Mouse (Mus musculus): ENCODE measurements at regions not wholly inside any gene's neighbourhood (a gene's known extent, or its start where the extent isn't known, plus 50 kb on each side); places are given as distances from the start of the nearest gene placed in this dataset.

DNA sequence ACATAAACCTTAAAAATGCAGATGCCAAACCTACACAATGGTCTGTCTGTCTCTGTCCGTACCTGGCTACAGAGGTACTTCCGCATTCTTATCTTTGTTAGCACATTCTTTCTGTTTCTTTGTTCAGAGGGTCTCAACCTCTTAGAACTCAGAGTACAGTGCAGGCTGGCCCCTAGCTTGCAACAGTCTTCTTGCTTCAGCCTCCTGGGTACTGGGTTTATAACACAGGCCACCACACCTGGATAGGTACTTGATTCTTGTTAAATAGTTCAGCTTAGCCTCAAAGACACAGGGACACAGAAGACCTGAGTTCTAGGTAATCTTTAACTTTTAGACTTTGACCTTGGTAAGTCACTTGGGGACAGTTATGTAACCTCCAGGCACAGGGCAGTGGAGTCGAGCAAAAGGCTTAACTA lies 60.5 kb upstream of the Dlx2 start:
- Histone ChIP-seq H3K27me3 (ENCODE audit: insufficient read depth, low read length) (no peaks in the 10 kb centered on the region), H3K27ac (ENCODE audit: low read depth) (no peak overlapping the region), H3K4me3 (ENCODE audit: low read depth, low read length) (no peak overlapping the region), H3K9me3 (ENCODE audit: low read length) (no peaks in the 10 kb centered on the region), H3K36me3 (replicated peaks; ENCODE audit: insufficient read depth, low read length) (no peaks in the 10 kb centered on the region), H3K4me2 (ENCODE audit: low read depth, low read length) (no peak overlapping the region), H3K9ac (replicated peaks) (no peak overlapping the region), H3K4me1 (ENCODE audit: insufficient read depth) (0 out of 2 replicates have a peak, but pooled peaks cover 4% of the 10 kb centered on the region)
- 47% methylated on average over 3 of the region's 3 CpGs for WGBS (ENCODE audit: insufficient replicate concordance)
- no peak for ATAC-seq
- no peak for TF ChIP-seq EP300 (IDR thresholded peaks at IDR 0.05; ENCODE audit: low read depth)
- no peak for TF ChIP-seq CTCF (IDR thresholded peaks at IDR 0.05; ENCODE audit: low read depth)
- no peak for DNase-seq

DNA sequence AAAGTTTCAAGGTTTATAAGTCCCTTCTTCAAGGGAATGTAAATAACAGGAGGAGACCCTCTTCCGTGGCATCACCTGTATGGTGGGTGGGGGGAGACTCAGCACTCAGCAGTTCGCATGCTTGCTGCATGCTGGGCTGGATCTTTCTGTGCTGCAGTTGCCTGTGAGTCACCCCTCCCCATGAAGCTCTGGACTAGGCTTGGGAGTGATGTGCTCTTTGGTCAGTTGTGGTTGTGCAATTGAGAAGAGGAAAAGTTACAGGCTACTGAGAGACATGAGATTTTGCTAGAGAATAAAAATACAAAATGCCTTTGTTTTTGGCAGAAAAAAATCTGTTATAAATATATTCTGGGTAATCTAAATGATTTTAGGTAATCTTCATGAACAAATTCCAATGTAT lies 66.7 kb upstream of the Dlx2 start:
- no peak overlapping the region for H3K9ac ChIP-seq (replicated peaks)
- 53% methylated on average over 2 of the region's 2 CpGs for WGBS (ENCODE audit: insufficient replicate concordance)
- TF ChIP-seq CTCF (IDR thresholded peaks at IDR 0.05; ENCODE audit: low read depth) (no peak), EP300 (IDR thresholded peaks at IDR 0.05; ENCODE audit: low read depth) (no peak)
- no peak for ATAC-seq
- H3K4me3 ChIP-seq (ENCODE audit: low read depth, low read length) = no peak overlapping the region
- no peaks in the 10 kb centered on the region for H3K36me3 ChIP-seq (replicated peaks; ENCODE audit: insufficient read depth, low read length)
- no peak for DNase-seq
- no peak overlapping the region for H3K4me2 ChIP-seq (ENCODE audit: low read depth, low read length)
- no peak overlapping the region for H3K27ac ChIP-seq (ENCODE audit: low read depth)
- no peaks in the 10 kb centered on the region for H3K9me3 ChIP-seq (ENCODE audit: low read length)
- no peaks in the 10 kb centered on the region for H3K27me3 ChIP-seq (ENCODE audit: insufficient read depth, low read length)
- 0 out of 2 replicates have a peak, but pooled peaks cover 3% of the 10 kb centered on the region for H3K4me1 ChIP-seq (ENCODE audit: insufficient read depth)

DNA sequence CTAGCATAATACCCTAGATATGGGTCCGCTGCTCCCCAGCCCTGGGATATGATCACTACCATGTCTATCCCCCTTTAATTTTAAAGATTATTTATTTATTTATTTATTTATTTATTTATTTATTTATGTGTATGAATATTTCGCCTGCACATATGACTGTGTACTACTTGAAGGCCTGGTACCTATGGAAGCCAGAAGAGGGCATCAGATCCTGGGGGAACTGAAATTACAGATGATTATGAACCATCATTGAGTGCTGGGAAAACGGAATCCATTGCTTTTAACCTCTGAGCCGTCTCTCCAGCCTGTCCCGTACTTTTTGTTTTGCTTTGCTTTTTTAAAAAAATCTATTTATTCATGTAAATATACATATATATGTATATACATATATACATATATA lies 70.0 kb upstream of the Dlx2 start:
- Histone ChIP-seq H3K4me3 (ENCODE audit: low read depth, low read length) (no peak overlapping the region), H3K4me2 (ENCODE audit: low read depth, low read length) (no peak overlapping the region), H3K27me3 (ENCODE audit: insufficient read depth, low read length) (no peaks in the 10 kb centered on the region), H3K4me1 (ENCODE audit: insufficient read depth) (0 out of 2 replicates have a peak, but pooled peaks cover 3% of the 10 kb centered on the region), H3K27ac (ENCODE audit: low read depth) (no peak overlapping the region), H3K36me3 (replicated peaks; ENCODE audit: insufficient read depth, low read length) (no peaks in the 10 kb centered on the region), H3K9ac (replicated peaks) (no peak overlapping the region), H3K9me3 (ENCODE audit: low read length) (no peaks in the 10 kb centered on the region)
- 76% methylated on average over 5 of the region's 5 CpGs for WGBS (ENCODE audit: insufficient replicate concordance)
- TF ChIP-seq CTCF (IDR thresholded peaks at IDR 0.05; ENCODE audit: low read depth) (peak; percentile 30; the same call in 1 of the 2 replicates), EP300 (IDR thresholded peaks at IDR 0.05; ENCODE audit: low read depth) (no peak)
- no peak for ATAC-seq
- DNase-seq = no peak

DNA sequence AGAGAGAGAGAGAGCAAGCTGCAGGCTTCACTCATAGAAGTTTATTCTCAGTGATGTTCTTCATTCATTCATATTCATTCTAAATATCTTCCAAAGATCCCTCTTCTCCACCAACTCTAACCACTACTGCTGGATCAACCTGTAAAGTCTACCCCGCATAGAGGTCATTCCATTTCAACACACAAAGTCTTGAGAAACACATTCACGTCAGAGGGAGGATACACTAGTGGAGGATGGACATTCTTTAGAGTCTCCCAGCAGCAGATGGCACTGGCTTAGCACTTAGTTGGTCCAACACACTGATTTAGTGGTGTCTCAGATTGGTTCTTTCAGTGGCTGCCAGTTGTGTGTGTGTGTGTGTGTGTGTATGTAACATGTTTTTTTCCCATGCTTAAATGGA lies 74.9 kb upstream of the Dlx2 start:
- ATAC-seq = no peak
- 72% methylated on average over 2 of the region's 2 CpGs for WGBS (ENCODE audit: insufficient replicate concordance)

DNA sequence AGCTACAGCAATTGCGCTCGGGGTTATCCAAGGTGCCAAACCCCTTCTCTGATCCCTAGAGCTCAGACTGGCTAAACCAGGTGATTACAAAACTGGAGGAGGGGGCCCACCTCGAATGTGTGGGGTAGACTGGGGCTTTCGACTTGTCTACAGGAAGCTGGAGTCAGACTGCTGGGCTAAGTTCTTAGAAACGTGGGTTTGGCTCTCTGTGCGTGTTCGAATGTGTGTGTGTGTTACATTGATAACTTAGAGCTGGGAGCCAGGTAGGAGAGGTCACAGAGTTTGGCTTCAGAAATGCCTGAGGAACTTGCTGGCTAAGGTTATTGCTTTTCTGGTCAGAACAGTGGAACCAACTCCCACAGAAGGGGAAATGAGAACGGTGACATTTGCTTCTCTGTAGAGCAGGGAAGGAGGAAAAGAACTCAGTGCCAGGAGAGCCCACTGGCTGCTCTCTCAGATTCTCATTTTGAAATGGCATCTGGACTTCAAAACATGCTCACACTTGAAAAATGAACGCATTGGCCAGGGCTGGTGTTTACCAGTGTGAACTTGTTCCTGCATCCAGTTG lies 76.1 kb upstream of the Dlx2 start:
- Histone ChIP-seq H3K36me3 (replicated peaks; ENCODE audit: insufficient read depth, low read length) (no peaks in the 10 kb centered on the region), H3K9me3 (ENCODE audit: low read length) (no peaks in the 10 kb centered on the region), H3K4me2 (ENCODE audit: low read depth, low read length) (no peak overlapping the region), H3K4me3 (ENCODE audit: low read depth, low read length) (no peak overlapping the region), H3K27me3 (ENCODE audit: insufficient read depth, low read length) (no peaks in the 10 kb centered on the region), H3K27ac (ENCODE audit: low read depth) (no peak overlapping the region), H3K4me1 (ENCODE audit: insufficient read depth) (peaks cover 3% of the 10 kb centered on the region; the same call in 1 of the 2 replicates), H3K9ac (replicated peaks) (no peak overlapping the region)
- TF ChIP-seq EP300 (IDR thresholded peaks at IDR 0.05; ENCODE audit: low read depth) (no peak), CTCF (IDR thresholded peaks at IDR 0.05; ENCODE audit: low read depth) (no peak)
- no peak for DNase-seq
- no peak for ATAC-seq
- WGBS (ENCODE audit: insufficient replicate concordance) = 43% methylated on average over 9 of the region's 9 CpGs

More for the DNA sequence above, 74.9 kb upstream of the Dlx2 start:
- no peak for DNase-seq
- Histone ChIP-seq H3K4me2 (ENCODE audit: low read depth, low read length) (no peak overlapping the region), H3K9ac (replicated peaks) (no peak overlapping the region), H3K4me3 (ENCODE audit: low read depth, low read length) (no peak overlapping the region), H3K27ac (ENCODE audit: low read depth) (no peak overlapping the region), H3K4me1 (ENCODE audit: insufficient read depth) (no peaks in the 10 kb centered on the region), H3K9me3 (ENCODE audit: low read length) (no peaks in the 10 kb centered on the region), H3K36me3 (replicated peaks; ENCODE audit: insufficient read depth, low read length) (no peaks in the 10 kb centered on the region), H3K27me3 (ENCODE audit: insufficient read depth, low read length) (no peaks in the 10 kb centered on the region)
- TF ChIP-seq EP300 (IDR thresholded peaks at IDR 0.05; ENCODE audit: low read depth) (no peak), CTCF (IDR thresholded peaks at IDR 0.05; ENCODE audit: low read depth) (no peak)

DNA sequence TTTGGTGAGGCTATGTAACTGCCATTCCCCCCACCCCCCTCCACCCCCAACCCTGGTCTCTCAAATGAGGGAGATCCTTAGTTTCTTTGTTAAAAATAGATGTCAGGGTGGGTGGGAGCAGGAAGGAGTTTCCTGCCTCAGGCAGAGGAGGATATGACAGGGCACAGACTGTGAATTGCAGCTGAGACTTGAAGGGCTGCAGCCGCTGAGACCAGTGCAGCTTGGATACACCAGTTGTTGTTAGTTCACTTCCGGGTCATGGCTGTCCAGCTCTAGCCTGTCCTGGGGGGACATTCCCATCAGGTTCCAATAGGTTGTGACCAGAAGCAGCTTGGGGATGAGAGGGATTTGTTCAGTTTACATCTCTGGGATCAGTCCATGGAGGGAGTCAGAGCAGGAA lies 76.6 kb upstream of the Dlx2 start:
- TF ChIP-seq CTCF (IDR thresholded peaks at IDR 0.05; ENCODE audit: low read depth) = no peak
- no peak for TF ChIP-seq EP300 (IDR thresholded peaks at IDR 0.05; ENCODE audit: low read depth)
- Histone ChIP-seq H3K27me3 (ENCODE audit: insufficient read depth, low read length) (no peaks in the 10 kb centered on the region), H3K4me2 (ENCODE audit: low read depth, low read length) (no peak overlapping the region), H3K4me3 (ENCODE audit: low read depth, low read length) (no peak overlapping the region), H3K36me3 (replicated peaks; ENCODE audit: insufficient read depth, low read length) (no peaks in the 10 kb centered on the region), H3K9ac (replicated peaks) (no peak overlapping the region), H3K27ac (ENCODE audit: low read depth) (no peak overlapping the region), H3K4me1 (ENCODE audit: insufficient read depth) (peaks cover 3% of the 10 kb centered on the region; the same call in 1 of the 2 replicates), H3K9me3 (ENCODE audit: low read length) (no peaks in the 10 kb centered on the region)
- no peak for DNase-seq
- WGBS (ENCODE audit: insufficient replicate concordance) = 43% methylated on average over 2 of the region's 2 CpGs
- no peak for ATAC-seq

Measured in liver, postnatal 0 days (tissue).